Mouse (Mus musculus) embryonic facial prominence, embryonic 11.5 days (tissue): Measurements from ENCODE around the gene Olfr222. TPM values are rescaled to one million over a fixed set of nuclear protein-coding genes. Genes with fewer than 3 reads are reported as not detected.

ENCODE experiments used
- ATAC-seq: fragments of 200-750 bp; cut with Nextera tagmentation; replicated peaks from 2 replicates; pipeline ENCODE4 v1.8.0; 2017; ENCODE audit warnings: low read depth; ENCODE audit not compliant: insufficient number of reproducible peaks, low FRiP score, low TSS enrichment
- DNase-seq: peaks from one replicate; pipeline ENCODE4 v3.0.0-alpha.2; 2015; ENCODE audit warnings: low spot score
- H3K27ac ChIP-seq: fragments of 300-500 bp; sonication (generic); replicated peaks from 2 replicates; pipeline ENCODE4 v1.5.1; 2014; ENCODE audit warnings: mild to moderate bottlenecking, low read depth, low read length, control low read depth
- H3K27me3 ChIP-seq: fragments of 300-500 bp; sonication (generic); 2 replicates; pipeline ENCODE4 v1.6.1; 2014; ENCODE audit warnings: mild to moderate bottlenecking, low read length, moderate library complexity, mixed read lengths; ENCODE audit not compliant: control insufficient read depth, insufficient read depth
- H3K36me3 ChIP-seq: fragments of 300-500 bp; sonication (generic); replicated peaks from 2 replicates; pipeline ENCODE4 v1.6.1; 2014; ENCODE audit warnings: low read depth, mild to moderate bottlenecking, low read length, moderate library complexity, mixed read lengths; ENCODE audit not compliant: control insufficient read depth, insufficient read depth
- H3K4me1 ChIP-seq: fragments of 300-500 bp; sonication (generic); 2 replicates; pipeline ENCODE4 v1.6.1; 2014; ENCODE audit warnings: low read length, mixed read lengths; ENCODE audit not compliant: control insufficient read depth, insufficient read depth
- H3K4me2 ChIP-seq: fragments of 300-500 bp; sonication (generic); 2 replicates; pipeline ENCODE4 v1.6.1; 2014; ENCODE audit warnings: low read depth, mild to moderate bottlenecking, control low read depth, low read length, moderate library complexity
- H3K4me3 ChIP-seq: fragments of 300-500 bp; sonication (generic); 2 replicates; pipeline ENCODE4 v1.5.1; 2014; ENCODE audit warnings: low read depth, low read length, control low read depth
- H3K9ac ChIP-seq: fragments of 300-500 bp; sonication (generic); replicated peaks from 2 replicates; pipeline ENCODE4 v1.6.1; 2014; ENCODE audit warnings: mild to moderate bottlenecking, control low read depth, low read length
- H3K9me3 ChIP-seq: fragments of 300-500 bp; sonication (generic); replicated peaks from 2 replicates; pipeline ENCODE4 v1.6.1; 2016; ENCODE audit warnings: mild to moderate bottlenecking, low read length, inconsistent platforms, mixed read lengths; ENCODE audit not compliant: control insufficient read depth
- WGBS: fragments of 180-500 bp; shearing (Covaris S2); extraction: QIAGEN DNeasy Blood & Tissue Kit; methylation state at CpG from one replicate; pipeline ENCODE4 v1.1.7; 2014; 5-methylcytosine and 5-hydroxymethylcytosine counted together
- polyA plus RNA-seq: library from polyadenylated mRNA; unstranded; fragments of >200 nt; fragmentation: Nextera tagmentation; extraction: Ambion mirVana; gene quantifications from 2 replicates; pipeline ENCODE4 v1.2.1, GENCODE M21; 2014

The Olfr222 gene
- polyA plus RNA-seq, 1 experiment from 2014 or later: not detected

GRCm38 (mm10) chr11:59599211-59599610 lies 23.2 kb upstream of the Olfr222 start:
- WGBS: 60% methylated on average over 7 of the region's 7 CpGs
- H3K4me3 ChIP-seq: no peak overlapping the region
- H3K9me3 ChIP-seq: no peaks in the 10 kb centered on the region
- H3K4me2 ChIP-seq: no peak overlapping the region
- no peak overlapping the region for H3K9ac ChIP-seq
- no peak overlapping the region for H3K27ac ChIP-seq
- DNase-seq (no peak), ATAC-seq (no peak)
- H3K4me1 ChIP-seq: no peaks in the 10 kb centered on the region
- H3K36me3 ChIP-seq: no peaks in the 10 kb centered on the region
- no peaks in the 10 kb centered on the region for H3K27me3 ChIP-seq

GRCm38 (mm10) chr11:59596950-59597349 lies 20.9 kb upstream of the Olfr222 start:
- no peaks in the 10 kb centered on the region for H3K27me3 ChIP-seq
- no peaks in the 10 kb centered on the region for H3K36me3 ChIP-seq
- DNase-seq (no peak), ATAC-seq (no peak)
- no peak overlapping the region for H3K27ac ChIP-seq
- H3K4me3 ChIP-seq: no peak overlapping the region
- no peaks in the 10 kb centered on the region for H3K9me3 ChIP-seq
- H3K4me2 ChIP-seq: no peak overlapping the region
- H3K9ac ChIP-seq: no peak overlapping the region
- no peaks in the 10 kb centered on the region for H3K4me1 ChIP-seq
- WGBS: 87% methylated on average over 8 of the region's 8 CpGs

GRCm38 (mm10) chr11:59596091-59596490 lies 20.1 kb upstream of the Olfr222 start:
- peak; percentile 22 for DNase-seq
- Histone ChIP-seq H3K36me3 (no peaks in the 10 kb centered on the region), H3K27me3 (no peaks in the 10 kb centered on the region), H3K4me3 (no peak overlapping the region), H3K27ac (no peak overlapping the region), H3K4me2 (no peak overlapping the region), H3K9ac (no peak overlapping the region), H3K9me3 (no peaks in the 10 kb centered on the region), H3K4me1 (no peaks in the 10 kb centered on the region)
- ATAC-seq: no peak
- WGBS: 50% methylated on average over 4 of the region's 4 CpGs

GRCm38 (mm10) chr11:59593189-59593588 lies 17.2 kb upstream of the Olfr222 start, which contains the start of gene Olfr223:
Gene Olfr223 (minus strand): TSS chr11:59593289.
- H3K4me2 ChIP-seq: no peak within 1 kb of the TSS
- H3K9me3 ChIP-seq: no peaks in the 10 kb centered on the region
- H3K27me3 ChIP-seq: no peaks in the 10 kb centered on the region
- DNase-seq (no peak), ATAC-seq (no peak)
- no peak within 1 kb of the TSS for H3K27ac ChIP-seq
- 84% methylated on average over 6 of the region's 6 CpGs for WGBS
- no peak within 1 kb of the TSS for H3K9ac ChIP-seq
- no peaks in the 10 kb centered on the region for H3K4me1 ChIP-seq
- no peak within 1 kb of the TSS for H3K4me3 ChIP-seq
- no peaks in the 10 kb centered on the region for H3K36me3 ChIP-seq

- Histone ChIP-seq H3K27me3 (no peaks in the 10 kb centered on the region), H3K4me1 (no peaks in the 10 kb centered on the region), H3K36me3 (no peaks in the 10 kb centered on the region), H3K4me3 (no peak overlapping the region), H3K9me3 (no peaks in the 10 kb centered on the region), H3K9ac (no peak overlapping the region), H3K27ac (no peak overlapping the region), H3K4me2 (no peak overlapping the region)
- DNase-seq (no peak), ATAC-seq (no peak)
- 88% methylated on average over 8 of the region's 8 CpGs for WGBS
Measured at GRCm38 (mm10) chr11:59589496-59589895, 13.5 kb upstream of the Olfr222 start.

GRCm38 (mm10) chr11:59584539-59584938 lies 8.5 kb upstream of the Olfr222 start:
- ATAC-seq: no peak
- H3K4me2 ChIP-seq: no peak overlapping the region
- no peak overlapping the region for H3K4me3 ChIP-seq
- peak; percentile 76 for DNase-seq
- no peaks in the 10 kb centered on the region for H3K27me3 ChIP-seq
- H3K9me3 ChIP-seq: no peaks in the 10 kb centered on the region
- no peak overlapping the region for H3K9ac ChIP-seq
- 32% methylated on average over 6 of the region's 6 CpGs for WGBS
- no peak overlapping the region for H3K27ac ChIP-seq
- no peaks in the 10 kb centered on the region for H3K36me3 ChIP-seq
- H3K4me1 ChIP-seq: no peaks in the 10 kb centered on the region

- no peak overlapping the region for H3K9ac ChIP-seq
- no peak overlapping the region for H3K27ac ChIP-seq
- no peaks in the 10 kb centered on the region for H3K9me3 ChIP-seq
- no peaks in the 10 kb centered on the region for H3K36me3 ChIP-seq
- ATAC-seq: no peak
- DNase-seq: no peak
- H3K4me3 ChIP-seq: no peak overlapping the region
- H3K27me3 ChIP-seq: no peaks in the 10 kb centered on the region
- WGBS: 57% methylated on average over 9 of the region's 9 CpGs
- no peaks in the 10 kb centered on the region for H3K4me1 ChIP-seq
- no peak overlapping the region for H3K4me2 ChIP-seq
Measured at GRCm38 (mm10) chr11:59575726-59576125, 309 bp downstream of the Olfr222 start.

- H3K9ac ChIP-seq: no peak overlapping the region
- DNase-seq (peak; percentile 33), ATAC-seq (no peak)
- H3K36me3 ChIP-seq: no peaks in the 10 kb centered on the region
- H3K4me2 ChIP-seq: no peak overlapping the region
- H3K4me1 ChIP-seq: no peaks in the 10 kb centered on the region
- WGBS: 70% methylated on average over 3 of the region's 3 CpGs
- H3K27ac ChIP-seq: no peak overlapping the region
- no peak overlapping the region for H3K4me3 ChIP-seq
- no peaks in the 10 kb centered on the region for H3K27me3 ChIP-seq
- H3K9me3 ChIP-seq: no peaks in the 10 kb centered on the region
Measured at GRCm38 (mm10) chr11:59569306-59569705, 6.7 kb downstream of the Olfr222 start.
